Mouse (Mus musculus): Measurements from ENCODE around the gene Smbd1. TPM values are rescaled to one million over a fixed set of nuclear protein-coding genes. Genes with fewer than 3 reads are reported as not detected.

Gene Smbd1
- polyA plus RNA-seq, 1 experiment = not detected

DNA sequence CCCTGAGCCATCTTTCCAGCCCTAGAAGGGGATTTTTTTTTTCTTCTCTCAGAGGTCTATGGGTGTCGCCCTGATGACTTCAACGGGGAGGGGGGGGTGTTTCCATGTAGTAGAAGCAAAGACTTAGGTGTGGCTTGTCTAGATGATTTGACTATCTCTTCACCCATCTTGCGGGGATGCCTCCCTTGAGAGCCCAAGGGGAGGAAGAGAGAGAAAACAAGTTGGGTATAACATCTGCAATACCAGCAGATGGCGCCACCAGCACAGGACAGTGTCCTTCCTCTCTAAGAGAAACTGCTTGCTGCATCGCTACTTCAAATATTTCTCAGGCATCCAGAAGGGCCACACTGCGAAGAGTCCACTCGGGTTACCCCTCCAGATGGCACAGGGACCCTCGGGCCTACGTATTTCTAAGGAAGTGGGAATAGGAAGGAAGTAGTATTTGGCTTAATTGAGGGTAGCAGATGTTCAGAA is 2.6 kb upstream of the Smbd1 start:
- H3K27me3 ChIP-seq (ENCODE audit: control insufficient read depth, insufficient read depth, low read length) = no peaks in the 10 kb centered on the region
- H3K27ac ChIP-seq (ENCODE audit: insufficient read depth, low read length) = no peak overlapping the region
- WGBS = 2% methylated on average over 9 of the region's 9 CpGs
- H3K4me1 ChIP-seq (ENCODE audit: control insufficient read depth, insufficient read depth, low read length) = no peaks in the 10 kb centered on the region; the same call in 1 of the 2 replicates
- TF ChIP-seq CTCF (IDR thresholded peaks at IDR 0.05; ENCODE audit: borderline replicate concordance, insufficient read depth, low read depth, low read length) (peak; percentile 94), POLR2A (IDR thresholded peaks at IDR 0.05; ENCODE audit: borderline replicate concordance, insufficient read depth, low read length) (no peak)
- H3K4me3 ChIP-seq (replicated peaks; ENCODE audit: insufficient read depth, low read depth, low read length) = no peak overlapping the region
- peak; percentile 64 to 78 for DNase-seq

DNA sequence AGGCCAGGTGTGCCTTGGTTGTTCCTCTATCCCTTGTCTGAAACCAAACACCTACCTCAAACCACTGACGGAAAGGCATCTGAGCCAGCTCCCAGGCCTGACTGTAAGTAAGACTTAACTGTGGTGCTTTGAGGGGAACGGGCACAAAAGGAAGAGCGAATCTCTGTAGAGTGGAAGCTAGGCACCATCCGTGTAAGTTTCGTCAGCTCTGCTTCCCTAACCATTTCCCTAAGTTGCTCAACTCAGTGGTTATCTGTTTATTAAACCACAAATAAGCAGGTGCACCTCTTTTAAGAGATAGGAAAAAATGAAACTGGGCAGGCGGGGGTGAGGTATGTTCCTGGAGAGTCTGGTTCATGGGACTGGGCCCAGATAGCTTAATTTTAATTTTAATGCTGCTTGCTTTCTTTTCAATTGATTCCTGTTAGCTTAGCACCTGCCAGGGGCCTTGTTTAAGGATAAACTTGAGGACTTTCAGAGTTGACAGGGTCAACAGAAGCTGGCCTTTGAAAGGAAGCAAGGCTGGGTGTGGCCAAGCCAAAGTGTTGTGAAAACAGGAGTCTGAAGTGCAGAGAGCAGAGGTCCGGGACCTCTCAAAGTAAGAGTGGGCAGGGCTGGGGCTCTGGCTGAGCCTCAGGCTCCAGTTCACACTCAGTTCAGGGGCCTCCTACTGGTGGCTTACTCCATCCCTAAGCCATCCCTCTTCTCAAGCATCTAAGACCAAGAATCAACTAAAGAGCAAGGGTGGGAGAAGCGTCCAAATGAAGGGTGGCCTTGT is 2.7 kb downstream of the Smbd1 start:
- Histone ChIP-seq H3K27me3 (ENCODE audit: control insufficient read depth, insufficient read depth, low read length) (no peaks in the 10 kb centered on the region), H3K27ac (ENCODE audit: insufficient read depth, low read length) (no peak overlapping the region), H3K4me3 (replicated peaks; ENCODE audit: insufficient read depth, low read depth, low read length) (no peak overlapping the region), H3K4me1 (ENCODE audit: control insufficient read depth, insufficient read depth, low read length) (peaks cover 6% of the 10 kb centered on the region; the same call in 1 of the 2 replicates)
- no peak for TF ChIP-seq POLR2A (IDR thresholded peaks at IDR 0.05; ENCODE audit: borderline replicate concordance, insufficient read depth, low read length)
- TF ChIP-seq CTCF (IDR thresholded peaks at IDR 0.05; ENCODE audit: borderline replicate concordance, insufficient read depth, low read depth, low read length) = no peak
- DNase-seq = no peak
- WGBS = 83% methylated on average over 8 of the region's 8 CpGs

DNA sequence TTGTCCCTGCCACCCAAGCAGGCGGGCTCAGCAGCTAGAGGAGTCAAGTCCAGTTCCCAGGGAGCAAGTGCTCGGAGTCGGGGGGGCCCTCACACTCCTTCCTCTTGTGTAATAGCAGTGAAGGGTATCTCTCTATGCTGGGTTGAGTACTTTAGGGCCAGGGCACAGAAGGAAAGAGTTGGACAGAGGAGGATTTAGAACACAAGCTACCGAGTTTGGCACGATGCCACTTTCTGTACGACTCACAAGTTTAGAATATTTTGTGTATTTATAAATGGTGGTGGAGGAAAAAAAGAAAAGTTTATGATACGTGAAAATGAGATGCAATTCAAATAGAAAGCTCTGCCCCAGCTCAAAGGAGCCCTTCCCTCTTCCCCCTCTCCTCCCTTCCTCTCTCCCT is 5.1 kb downstream of the Smbd1 start:
- Histone ChIP-seq H3K4me1 (ENCODE audit: control insufficient read depth, insufficient read depth, low read length) (peaks cover 6% of the 10 kb centered on the region; the same call in 1 of the 2 replicates), H3K27ac (ENCODE audit: insufficient read depth, low read length) (no peak overlapping the region), H3K27me3 (ENCODE audit: control insufficient read depth, insufficient read depth, low read length) (no peaks in the 10 kb centered on the region), H3K4me3 (replicated peaks; ENCODE audit: insufficient read depth, low read depth, low read length) (no peak overlapping the region)
- TF ChIP-seq POLR2A (IDR thresholded peaks at IDR 0.05; ENCODE audit: borderline replicate concordance, insufficient read depth, low read length) (no peak), CTCF (IDR thresholded peaks at IDR 0.05; ENCODE audit: borderline replicate concordance, insufficient read depth, low read depth, low read length) (no peak)
- no peak for DNase-seq
- 78% methylated on average over 7 of the region's 7 CpGs for WGBS

DNA sequence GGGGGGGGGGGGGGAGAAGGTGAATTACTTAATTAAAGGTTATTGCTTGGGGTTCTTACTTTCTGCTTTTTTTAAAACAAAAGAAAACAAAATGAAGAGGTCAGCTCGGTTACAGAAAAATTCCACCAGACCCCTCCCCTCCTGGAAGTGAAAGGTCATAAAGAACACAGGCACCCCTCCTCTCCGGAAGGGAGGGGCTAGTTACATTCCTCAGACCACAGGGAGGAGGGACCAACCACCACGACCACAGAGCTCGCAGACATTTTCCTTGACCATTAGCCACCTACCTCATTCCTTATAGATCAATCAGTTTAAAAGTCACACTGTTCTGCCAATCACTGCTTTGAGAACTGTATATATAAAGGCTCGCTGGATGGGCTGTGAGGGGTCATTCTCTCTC is 6.4 kb downstream of the Smbd1 start:
- H3K27me3 ChIP-seq (ENCODE audit: control insufficient read depth, insufficient read depth, low read length) = no peaks in the 10 kb centered on the region
- H3K4me3 ChIP-seq (replicated peaks; ENCODE audit: insufficient read depth, low read depth, low read length) = no peak overlapping the region
- H3K27ac ChIP-seq (ENCODE audit: insufficient read depth, low read length) = no peak overlapping the region
- peaks cover 6% of the 10 kb centered on the region; the same call in 1 of the 2 replicates for H3K4me1 ChIP-seq (ENCODE audit: control insufficient read depth, insufficient read depth, low read length)
- WGBS = 64% methylated on average over 5 of the region's 5 CpGs
- DNase-seq = no peak
- TF ChIP-seq CTCF (IDR thresholded peaks at IDR 0.05; ENCODE audit: borderline replicate concordance, insufficient read depth, low read depth, low read length) (no peak), POLR2A (IDR thresholded peaks at IDR 0.05; ENCODE audit: borderline replicate concordance, insufficient read depth, low read length) (no peak)

DNA sequence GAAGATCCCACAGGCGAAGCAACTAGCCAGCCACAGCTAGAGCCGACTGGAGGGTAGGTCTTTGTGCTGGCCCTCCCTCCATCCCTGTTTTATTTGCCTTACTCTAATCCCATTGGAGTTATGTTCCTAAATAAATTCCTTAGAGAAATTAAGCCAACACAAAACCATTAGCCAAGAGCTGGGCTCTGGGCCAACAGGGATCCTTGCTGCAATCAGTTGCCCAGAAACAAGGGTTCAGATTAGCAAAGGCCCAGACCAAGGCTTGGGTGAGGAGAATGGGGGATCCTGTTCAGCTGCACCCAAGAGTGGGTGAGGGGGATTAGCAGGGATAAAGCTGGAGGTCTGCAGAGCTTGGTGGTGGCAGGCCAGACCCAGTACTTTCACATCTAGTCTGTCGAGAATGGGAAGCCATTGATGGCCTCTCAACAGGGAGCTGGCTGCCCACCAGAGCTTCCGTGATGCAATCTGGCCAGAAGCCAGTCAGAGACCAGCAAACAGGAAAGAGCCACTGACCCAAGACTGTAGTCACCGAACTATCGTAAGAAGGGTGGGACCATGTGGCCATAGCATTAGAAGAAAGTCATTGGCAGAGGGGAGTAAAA is 6.9 kb downstream of the Smbd1 start:
- no peak for TF ChIP-seq POLR2A (IDR thresholded peaks at IDR 0.05; ENCODE audit: borderline replicate concordance, insufficient read depth, low read length)
- no peak for TF ChIP-seq CTCF (IDR thresholded peaks at IDR 0.05; ENCODE audit: borderline replicate concordance, insufficient read depth, low read depth, low read length)
- Histone ChIP-seq H3K27ac (ENCODE audit: insufficient read depth, low read length) (no peak overlapping the region), H3K4me1 (ENCODE audit: control insufficient read depth, insufficient read depth, low read length) (peaks cover 6% of the 10 kb centered on the region; the same call in 1 of the 2 replicates), H3K4me3 (replicated peaks; ENCODE audit: insufficient read depth, low read depth, low read length) (no peak overlapping the region), H3K27me3 (ENCODE audit: control insufficient read depth, insufficient read depth, low read length) (no peaks in the 10 kb centered on the region)
- 10% methylated on average over 6 of the region's 6 CpGs for WGBS
- peak; percentile 65 to 66 for DNase-seq

DNA sequence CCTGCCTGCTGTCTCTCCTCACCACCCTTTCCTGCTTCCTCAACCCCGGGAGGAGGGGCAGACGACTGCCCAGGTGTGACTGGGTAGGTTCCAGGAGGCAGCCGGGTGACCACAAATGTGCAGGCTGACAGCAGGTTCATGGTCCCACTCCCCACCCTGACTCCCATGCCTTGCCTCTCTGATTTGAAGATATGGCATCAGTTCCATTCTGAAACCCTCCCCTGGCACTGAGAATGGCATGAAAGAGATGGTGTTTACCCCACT is 12.9 kb downstream of the Smbd1 start, which contains the start of gene Muc20:
TSS of gene Muc20 (minus strand) at position 10 of the 264 bp plus-strand sequence.
- TF ChIP-seq CTCF (IDR thresholded peaks at IDR 0.05; ENCODE audit: borderline replicate concordance, insufficient read depth, low read depth, low read length) (no peak), POLR2A (IDR thresholded peaks at IDR 0.05; ENCODE audit: borderline replicate concordance, insufficient read depth, low read length) (no peak)
- 67% methylated on average over 3 of the region's 3 CpGs for WGBS
- H3K4me3 ChIP-seq (replicated peaks; ENCODE audit: insufficient read depth, low read depth, low read length) = no peak within 1 kb of the TSS
- H3K27ac ChIP-seq (ENCODE audit: insufficient read depth, low read length) = no peak within 1 kb of the TSS
- DNase-seq = no peak
- no peaks in the 10 kb centered on the region for H3K27me3 ChIP-seq (ENCODE audit: control insufficient read depth, insufficient read depth, low read length)
- H3K4me1 ChIP-seq (ENCODE audit: control insufficient read depth, insufficient read depth, low read length) = no peaks in the 10 kb centered on the region

DNA sequence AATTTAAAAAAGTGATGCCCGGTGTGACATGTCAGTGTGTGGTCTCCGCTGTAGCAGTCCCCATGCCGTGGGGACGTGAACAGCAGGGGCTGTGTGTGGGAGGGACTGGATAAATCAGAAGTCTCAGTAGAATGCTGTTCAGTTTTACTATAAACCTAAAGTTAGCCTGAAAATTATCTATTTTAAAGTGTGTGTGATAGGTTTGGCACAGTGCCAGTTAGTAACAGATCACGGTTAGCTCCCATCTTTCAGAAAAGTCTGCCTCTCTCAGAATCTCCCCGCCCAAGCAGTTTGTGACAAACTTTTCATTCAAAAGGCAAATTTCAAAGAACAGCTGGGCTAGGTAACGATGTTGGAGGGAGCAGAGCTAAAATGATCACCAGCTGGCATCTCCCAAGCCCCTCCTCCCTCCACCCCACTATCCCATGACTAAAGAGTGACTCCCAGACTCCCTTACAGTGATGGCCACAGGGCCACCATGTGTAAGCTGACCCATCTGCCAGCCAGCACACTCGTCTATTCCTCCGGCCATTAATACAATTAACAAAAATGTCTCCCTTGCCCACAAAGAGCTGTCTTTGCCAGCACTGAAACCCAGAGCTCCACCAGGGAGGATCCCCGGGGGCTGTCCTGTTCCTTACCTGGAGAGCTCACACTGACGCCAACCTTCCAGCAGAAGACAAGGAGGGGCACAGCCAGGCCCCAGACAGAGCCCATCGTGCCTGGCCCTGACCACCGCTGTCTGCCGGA is 13.4 kb downstream of the Smbd1 start:
- no peak overlapping the region for H3K27ac ChIP-seq (ENCODE audit: insufficient read depth, low read length)
- 47% methylated on average over 14 of the region's 14 CpGs for WGBS
- peak in 1 of 2 experiments; percentile 18 for DNase-seq

More for the DNA sequence above, 13.4 kb downstream of the Smbd1 start:
- Histone ChIP-seq H3K27me3 (ENCODE audit: control insufficient read depth, insufficient read depth, low read length) (no peaks in the 10 kb centered on the region), H3K4me1 (ENCODE audit: control insufficient read depth, insufficient read depth, low read length) (no peaks in the 10 kb centered on the region), H3K4me3 (replicated peaks; ENCODE audit: insufficient read depth, low read depth, low read length) (no peak overlapping the region)
- TF ChIP-seq CTCF (IDR thresholded peaks at IDR 0.05; ENCODE audit: borderline replicate concordance, insufficient read depth, low read depth, low read length) (no peak), POLR2A (IDR thresholded peaks at IDR 0.05; ENCODE audit: borderline replicate concordance, insufficient read depth, low read length) (no peak)
